Mouse (Mus musculus): ENCODE data around the gene Slc9a4.

DNA sequence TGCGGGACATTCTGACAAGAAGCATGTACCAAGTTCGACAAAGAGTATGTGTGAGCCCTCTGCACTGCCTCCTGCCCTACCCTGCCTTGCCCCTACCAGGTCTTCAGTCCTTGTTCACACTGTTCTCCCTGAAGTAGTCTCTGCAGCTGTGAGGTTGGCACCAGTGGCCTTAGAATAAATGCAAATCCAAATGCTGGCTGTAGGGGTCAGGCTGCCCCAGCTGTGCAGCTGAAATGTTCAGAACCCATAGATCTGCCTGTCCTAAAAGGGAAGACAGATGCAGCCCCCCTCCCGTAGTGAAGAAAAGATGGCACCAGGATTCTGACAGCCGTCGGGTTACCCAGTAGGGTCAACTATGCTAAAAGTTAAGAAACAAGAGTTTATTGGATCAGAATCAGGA lies 39.2 kb downstream of the Slc9a4 start:
- TF ChIP-seq POLR2A (IDR thresholded peaks at IDR 0.05; ENCODE audit: control insufficient read depth, low read depth, low read length) (no peak), CTCF (IDR thresholded peaks at IDR 0.05; ENCODE audit: control insufficient read depth, insufficient read depth, insufficient replicate concordance, low read depth, low read length) (peak; percentile 41; the same call in 1 of the 2 replicates)
